Mouse (Mus musculus) hindbrain, embryonic 16.5 days (tissue): ENCODE results near the gene Lclat1. TPM values are rescaled to one million over a fixed set of nuclear protein-coding genes. Genes with fewer than 3 reads are reported as not detected.
A peak's percentile ranks its signal among the peaks of the same experiment; 100 is the strongest.

Experiments
- ATAC-seq: fragments of 200-750 bp; cut with Nextera tagmentation; 2 replicates; pipeline ENCODE4 v1.8.0; 2017; ENCODE audit warnings: moderate TSS enrichment, moderate library complexity
- H3K27ac ChIP-seq: fragments of 300-500 bp; sonication (generic); 2 replicates; pipeline ENCODE4 v1.5.1; 2014; ENCODE audit warnings: low read depth, mild to moderate bottlenecking, control low read depth, low read length, moderate library complexity
- H3K27me3 ChIP-seq: fragments of 300-500 bp; sonication (generic); replicated peaks from 2 replicates; pipeline ENCODE4 v1.6.1; 2014; ENCODE audit warnings: low read length; ENCODE audit not compliant: control insufficient read depth, insufficient read depth
- H3K36me3 ChIP-seq: fragments of 300-500 bp; sonication (generic); 2 replicates; pipeline ENCODE4 v1.6.1; 2014; ENCODE audit warnings: mild to moderate bottlenecking, low read length, moderate library complexity, mixed read lengths; ENCODE audit not compliant: control insufficient read depth, insufficient read depth
- H3K4me1 ChIP-seq: fragments of 300-500 bp; sonication (generic); 2 replicates; pipeline ENCODE4 v1.6.1; 2014; ENCODE audit warnings: low read depth, low read length; ENCODE audit not compliant: control insufficient read depth, insufficient read depth
- H3K4me2 ChIP-seq: fragments of 300-500 bp; sonication (generic); 2 replicates; pipeline ENCODE4 v1.6.1; 2014; ENCODE audit warnings: mild to moderate bottlenecking, low read length, control low read depth, moderate library complexity
- H3K4me3 ChIP-seq: fragments of 300-500 bp; sonication (generic); 2 replicates; pipeline ENCODE4 v1.5.1; 2014; ENCODE audit warnings: mild to moderate bottlenecking, low read length, control low read depth, moderate library complexity
- H3K9ac ChIP-seq: fragments of 300-500 bp; sonication (generic); 2 replicates; pipeline ENCODE4 v1.6.1; 2014; ENCODE audit warnings: low read depth, mild to moderate bottlenecking, control low read depth, low read length, moderate library complexity
- H3K9me3 ChIP-seq: fragments of 300-500 bp; sonication (generic); 2 replicates; pipeline ENCODE4 v1.6.1; 2014; ENCODE audit warnings: mild to moderate bottlenecking, low read length, moderate library complexity; ENCODE audit not compliant: control insufficient read depth
- WGBS: fragments of 180-500 bp; shearing (Covaris S2); extraction: QIAGEN DNeasy Blood & Tissue Kit; methylation state at CpG from one replicate; pipeline ENCODE4 v1.1.7; 2014; 5-methylcytosine and 5-hydroxymethylcytosine counted together
- polyA plus RNA-seq: library from polyadenylated mRNA; unstranded; fragments of >200 nt; fragmentation: Nextera tagmentation; extraction: Ambion mirVana; gene quantifications from 2 replicates; pipeline ENCODE4 v1.2.1, GENCODE M21; 2015

The Lclat1 gene
- polyA plus RNA-seq, 1 experiment from 2014 or later: 13.8 TPM

DNA sequence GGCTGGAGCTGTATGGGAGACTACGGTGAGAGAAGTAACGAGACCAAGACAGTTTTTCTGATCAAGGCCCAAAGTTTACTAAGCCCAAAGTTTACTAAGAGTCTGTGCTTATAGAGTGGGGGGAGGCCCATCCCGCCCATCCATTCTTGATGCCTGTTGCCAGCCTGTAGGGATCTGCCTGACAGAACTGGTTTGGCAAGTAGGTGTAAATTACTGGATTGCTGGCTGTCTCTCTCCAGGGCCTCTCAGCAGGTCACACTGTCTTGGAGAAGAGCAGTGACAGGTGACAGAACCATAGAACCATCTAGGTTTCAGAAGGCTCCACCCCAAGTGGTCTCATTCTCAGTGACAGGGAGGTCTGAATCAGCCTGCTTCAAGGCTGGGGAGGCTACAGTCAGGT, 109.5 kb downstream of the Lclat1 start:
- Histone ChIP-seq H3K27me3 (no peaks in the 10 kb centered on the region; the same call in 1 of the 2 replicates), H3K4me3 (no peak overlapping the region), H3K4me1 (peaks cover 9% of the 10 kb centered on the region), H3K9ac (no peak overlapping the region), H3K9me3 (no peaks in the 10 kb centered on the region), H3K27ac (no peak overlapping the region), H3K36me3 (0 out of 2 replicates have a peak, but pooled peaks cover 2% of the 10 kb centered on the region), H3K4me2 (no peak overlapping the region)
- 92% methylated on average over 3 of the region's 3 CpGs for WGBS
- no peak for ATAC-seq

DNA sequence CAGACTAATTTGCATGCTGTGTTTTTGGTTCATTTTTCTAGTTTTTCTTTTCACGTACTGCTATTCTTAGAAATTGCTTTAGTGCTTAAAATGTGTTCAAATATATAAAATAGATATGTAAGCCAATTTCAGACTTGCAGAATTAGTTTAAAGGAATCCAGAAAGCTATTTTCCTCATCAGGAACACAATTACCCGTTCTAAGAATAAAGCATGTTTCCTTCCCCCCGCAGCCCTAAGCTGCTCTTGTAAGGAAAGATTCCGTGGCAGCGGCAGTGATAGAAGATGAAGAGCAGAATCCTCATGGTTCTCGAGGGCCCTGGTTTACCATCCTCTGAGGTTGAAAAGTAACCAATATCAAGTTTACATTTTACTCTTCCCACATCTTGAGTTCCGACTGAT, 113.0 kb downstream of the Lclat1 start:
- ATAC-seq: no peak
- Histone ChIP-seq H3K27me3 (no peaks in the 10 kb centered on the region; the same call in 1 of the 2 replicates), H3K27ac (no peak overlapping the region), H3K36me3 (0 out of 2 replicates have a peak, but pooled peaks cover 2% of the 10 kb centered on the region), H3K9ac (no peak overlapping the region), H3K4me2 (no peak overlapping the region), H3K4me3 (no peak overlapping the region), H3K9me3 (no peaks in the 10 kb centered on the region), H3K4me1 (peaks cover 14% of the 10 kb centered on the region)
- 53% methylated on average over 7 of the region's 7 CpGs for WGBS

DNA sequence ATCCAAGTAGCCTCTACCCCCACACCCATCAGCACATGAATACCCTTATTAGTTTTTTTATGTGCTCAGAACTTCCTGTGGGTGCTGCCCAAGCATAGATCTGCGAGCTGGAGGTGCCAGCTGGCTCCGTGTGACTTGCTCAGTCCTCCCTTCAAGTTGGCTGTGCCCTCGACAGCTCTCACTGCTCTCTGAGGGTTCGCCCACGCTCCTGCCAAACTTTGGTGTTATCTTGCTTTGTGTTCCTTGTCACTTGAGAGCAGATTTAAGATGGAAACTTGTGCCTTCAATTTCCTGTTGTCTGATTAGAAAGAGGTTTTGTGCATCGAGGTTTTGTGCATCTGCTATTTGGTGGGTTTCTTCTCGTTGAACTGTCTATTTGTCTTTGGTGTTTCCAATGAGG, 114.3 kb downstream of the Lclat1 start:
- no peak overlapping the region for H3K4me2 ChIP-seq
- H3K36me3 ChIP-seq: no peaks in the 10 kb centered on the region
- no peak for ATAC-seq
- no peak overlapping the region for H3K27ac ChIP-seq
- peaks cover 22% of the 10 kb centered on the region for H3K4me1 ChIP-seq
- no peaks in the 10 kb centered on the region; the same call in 1 of the 2 replicates for H3K27me3 ChIP-seq
- no peak overlapping the region; the same call in 1 of the 2 replicates for H3K9ac ChIP-seq
- H3K4me3 ChIP-seq: no peak overlapping the region
- H3K9me3 ChIP-seq: no peaks in the 10 kb centered on the region
- WGBS: 61% methylated on average over 7 of the region's 7 CpGs

DNA sequence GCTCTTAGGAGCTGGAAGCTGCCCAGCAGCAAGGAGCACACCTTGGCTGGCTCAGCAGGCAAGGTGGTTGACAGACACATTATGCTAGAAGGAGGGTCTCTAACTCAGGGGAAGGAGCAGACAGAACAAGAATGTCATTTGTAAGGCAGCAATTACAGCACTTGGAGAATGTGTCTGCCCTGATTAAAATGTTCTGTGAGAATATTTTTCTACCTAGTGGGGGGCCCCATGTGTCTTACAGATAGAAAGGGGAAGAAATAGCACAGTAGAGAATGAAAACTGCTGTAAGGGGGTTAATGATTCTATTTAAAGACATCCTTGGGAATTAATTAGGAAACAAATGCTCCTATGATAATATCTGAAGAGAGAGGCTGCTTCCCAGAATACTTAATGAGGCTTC, 117.7 kb downstream of the Lclat1 start:
- H3K27ac ChIP-seq: peak overlapping the region; percentile 72
- no peaks in the 10 kb centered on the region for H3K36me3 ChIP-seq
- no peak overlapping the region for H3K4me2 ChIP-seq
- ATAC-seq: peak; percentile 59
- H3K27me3 ChIP-seq: no peaks in the 10 kb centered on the region
- H3K9me3 ChIP-seq: no peaks in the 10 kb centered on the region
- H3K4me3 ChIP-seq: no peak overlapping the region
- peaks cover 22% of the 10 kb centered on the region for H3K4me1 ChIP-seq
- no peak overlapping the region for H3K9ac ChIP-seq

DNA sequence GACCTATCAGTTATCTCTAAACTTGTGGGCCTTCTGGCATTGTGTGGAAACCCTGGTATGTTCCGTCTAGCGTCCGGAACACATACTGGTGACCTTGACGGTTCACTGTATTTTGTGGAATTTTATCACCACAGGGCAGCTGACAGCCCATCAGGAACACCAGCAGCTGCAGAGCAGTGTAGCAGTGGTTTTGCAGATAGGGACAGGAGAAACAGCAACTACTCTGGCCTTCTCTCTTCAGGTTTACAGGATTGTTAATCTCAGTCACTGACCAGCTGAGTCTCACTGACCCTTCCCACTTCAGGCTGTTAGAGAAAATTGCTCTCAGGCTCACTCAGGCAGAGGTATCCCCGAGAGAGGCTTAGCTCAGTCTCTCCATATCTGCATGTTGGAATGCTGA, 118.2 kb downstream of the Lclat1 start:
- H3K36me3 ChIP-seq: no peaks in the 10 kb centered on the region
- no peak overlapping the region for H3K9ac ChIP-seq
- peak overlapping the region; percentile 65 for H3K27ac ChIP-seq
- no peaks in the 10 kb centered on the region for H3K9me3 ChIP-seq
- H3K4me3 ChIP-seq: no peak overlapping the region
- H3K4me1 ChIP-seq: peaks cover 21% of the 10 kb centered on the region
- H3K4me2 ChIP-seq: no peak overlapping the region
- no peaks in the 10 kb centered on the region for H3K27me3 ChIP-seq
- ATAC-seq: peak; percentile 32; the same call in 1 of the 2 replicates
- WGBS: 26% methylated on average over 5 of the region's 5 CpGs

DNA sequence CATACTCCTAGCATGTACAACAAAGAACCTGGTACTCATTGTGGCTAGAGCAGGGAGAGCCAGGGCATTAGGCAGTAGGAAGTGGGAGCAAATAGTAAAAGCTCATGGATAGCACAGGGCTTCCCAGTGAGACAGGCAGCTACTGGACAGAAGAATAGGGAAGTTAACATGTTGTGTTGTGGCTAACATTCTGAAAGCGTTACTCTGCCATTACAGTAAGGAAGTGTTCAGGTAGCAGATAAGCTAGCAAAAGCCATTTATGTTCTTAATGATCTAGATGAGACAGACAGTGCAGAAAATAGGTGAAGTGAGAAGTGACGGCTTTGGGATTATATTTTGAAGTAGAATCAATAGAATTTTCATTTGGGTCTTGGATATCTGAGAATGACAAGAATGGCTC, 118.8 kb downstream of the Lclat1 start:
- Histone ChIP-seq H3K9ac (no peak overlapping the region), H3K4me3 (no peak overlapping the region), H3K4me1 (peaks cover 17% of the 10 kb centered on the region), H3K4me2 (no peak overlapping the region), H3K36me3 (no peaks in the 10 kb centered on the region), H3K27me3 (no peaks in the 10 kb centered on the region), H3K9me3 (no peaks in the 10 kb centered on the region), H3K27ac (peak overlapping the region; percentile 58)
- 81% methylated on average over 2 of the region's 2 CpGs for WGBS
- no peak for ATAC-seq

DNA sequence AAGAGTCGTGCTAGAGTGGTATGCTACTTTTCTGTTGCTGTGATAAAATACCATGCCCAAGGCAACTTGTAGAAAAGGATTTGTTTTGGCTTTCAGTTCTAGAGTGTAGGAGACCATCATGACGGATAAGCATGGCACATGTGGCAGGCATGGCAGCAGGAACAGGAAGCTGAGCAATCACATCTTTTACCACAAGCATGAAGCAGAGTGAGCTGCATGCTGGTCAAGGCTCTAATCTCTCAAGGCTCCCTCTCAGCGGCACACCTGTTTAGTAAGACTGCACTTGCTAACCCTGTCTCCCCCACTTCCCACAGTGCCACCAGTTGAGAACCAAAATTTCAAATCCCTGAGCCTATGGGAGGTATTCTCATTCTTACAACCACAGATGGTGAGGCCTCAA, 119.6 kb downstream of the Lclat1 start:
- no peaks in the 10 kb centered on the region for H3K9me3 ChIP-seq
- no peak overlapping the region for H3K9ac ChIP-seq
- H3K4me3 ChIP-seq: no peak overlapping the region
- H3K36me3 ChIP-seq: no peaks in the 10 kb centered on the region
- ATAC-seq: no peak
- H3K4me2 ChIP-seq: no peak overlapping the region
- no peaks in the 10 kb centered on the region for H3K27me3 ChIP-seq
- no peak overlapping the region for H3K27ac ChIP-seq
- peaks cover 14% of the 10 kb centered on the region for H3K4me1 ChIP-seq
- WGBS: 89% methylated on average over 3 of the region's 3 CpGs

DNA sequence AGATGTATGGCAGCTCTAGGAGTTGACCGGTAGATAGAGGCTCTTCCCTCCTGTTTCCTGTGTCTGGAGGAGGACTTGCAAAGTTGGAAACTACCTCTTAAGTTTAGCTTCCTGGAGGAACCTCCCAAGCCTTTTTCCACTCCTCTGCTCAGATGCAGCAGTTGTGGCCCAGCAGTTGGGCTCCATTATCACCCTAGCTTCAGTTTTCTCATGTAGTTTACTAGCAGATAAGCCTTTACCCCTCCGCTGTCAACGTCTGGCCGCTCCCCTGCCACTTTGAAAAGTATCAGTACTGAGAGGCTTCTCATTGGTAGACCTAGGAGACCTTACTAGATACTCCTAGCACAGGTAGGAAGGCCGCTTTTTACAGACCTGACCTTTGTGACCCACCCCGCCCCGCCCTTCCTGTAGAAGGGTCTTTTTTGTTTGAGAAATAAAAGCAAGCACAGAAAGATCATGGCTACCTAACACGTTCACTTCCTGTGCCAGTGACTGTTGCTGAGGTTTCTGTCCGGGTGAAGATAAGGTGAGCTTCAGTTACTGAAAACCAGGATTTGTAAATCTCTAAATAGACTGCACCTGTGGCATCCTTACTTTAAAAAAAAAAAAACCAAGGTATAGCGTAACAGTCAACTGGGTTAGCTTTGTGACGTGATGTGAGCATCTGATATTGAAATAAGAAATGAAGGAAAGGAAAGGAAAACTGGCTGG, 121.8 kb downstream of the Lclat1 start:
- Histone ChIP-seq H3K9ac (no peak overlapping the region), H3K4me3 (no peak overlapping the region), H3K27ac (no peak overlapping the region), H3K4me2 (no peak overlapping the region), H3K9me3 (no peaks in the 10 kb centered on the region), H3K27me3 (no peaks in the 10 kb centered on the region), H3K36me3 (no peaks in the 10 kb centered on the region), H3K4me1 (peaks cover 14% of the 10 kb centered on the region)
- WGBS: 92% methylated on average over 11 of the region's 11 CpGs
- no peak for ATAC-seq

DNA sequence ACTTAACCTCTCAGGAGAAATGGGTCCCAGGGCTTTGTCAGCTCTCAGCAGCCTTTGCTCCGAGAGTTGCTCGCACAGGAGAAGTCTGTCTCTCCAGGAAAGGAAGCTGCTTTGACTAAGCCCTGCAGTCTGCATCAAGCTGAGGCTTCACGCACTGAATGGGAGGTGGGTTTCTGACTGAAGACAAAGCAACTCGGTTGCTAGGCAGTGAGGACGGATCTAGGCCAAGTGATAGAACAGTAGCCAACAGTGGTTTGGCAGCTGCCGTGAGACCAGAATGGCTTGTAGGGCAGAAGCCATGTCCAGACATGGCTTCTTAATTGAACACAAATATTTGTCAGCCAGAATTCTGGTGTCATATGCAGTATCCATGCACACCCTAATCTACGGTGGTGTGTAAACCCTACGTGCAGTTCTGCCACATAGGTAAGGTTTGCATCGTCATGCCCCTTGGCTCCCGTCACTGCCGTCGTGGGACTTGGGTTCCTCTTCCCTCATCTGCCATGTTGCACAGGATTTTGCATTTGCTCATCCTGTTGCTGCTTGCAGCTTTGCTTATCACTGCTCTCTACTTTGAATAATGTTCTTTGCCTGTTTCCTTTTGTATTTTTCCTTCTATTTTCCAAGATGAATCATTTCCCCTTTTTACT, 122.7 kb downstream of the Lclat1 start:
- Histone ChIP-seq H3K36me3 (no peaks in the 10 kb centered on the region), H3K4me1 (peaks cover 10% of the 10 kb centered on the region), H3K9me3 (no peaks in the 10 kb centered on the region), H3K9ac (no peak overlapping the region), H3K4me2 (no peak overlapping the region), H3K4me3 (no peak overlapping the region), H3K27ac (no peak overlapping the region), H3K27me3 (no peaks in the 10 kb centered on the region)
- 55% methylated on average over 12 of the region's 12 CpGs for WGBS
- peak; percentile 74 for ATAC-seq
